Mouse (Mus musculus) skeletal muscle tissue, adult 2 months (tissue): ENCODE data around the gene Tmbim1.

ENCODE experiments used
- DNase-seq: peaks from one replicate; pipeline ENCODE4 v3.0.0-alpha.2; 2012; ENCODE audit warnings: low read depth, low spot score

The Tmbim1 gene

DNA sequence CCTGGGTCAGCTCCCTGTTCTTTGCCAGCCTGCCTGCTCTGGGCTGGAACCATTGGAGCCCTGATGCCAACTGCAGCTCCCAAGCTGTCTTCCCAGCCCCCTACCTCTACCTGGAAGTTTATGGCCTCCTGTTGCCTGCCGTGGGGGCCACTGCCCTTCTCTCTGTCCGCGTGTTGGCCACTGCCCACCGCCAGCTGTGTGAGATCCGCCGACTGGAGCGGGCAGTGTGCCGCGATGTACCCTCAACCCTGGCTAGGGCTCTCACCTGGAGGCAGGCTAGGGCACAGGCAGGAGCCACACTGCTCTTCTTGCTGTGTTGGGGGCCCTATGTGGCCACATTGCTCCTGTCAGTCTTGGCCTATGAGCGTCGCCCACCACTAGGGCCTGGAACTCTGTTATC, 26.4 kb downstream of the Tmbim1 start:
- DNase-seq, result no peak

- no peak for DNase-seq
These were observed 26.9 kb downstream of the Tmbim1 start, which contains the start of gene Gpbar1 for GRCm38 (mm10) chr1:74278538-74278937. Gene Gpbar1 (plus strand): TSS chr1:74278550.

GRCm38 (mm10) chr1:74277883-74278537, 27.4 kb downstream of the Tmbim1 start:
- no peak for DNase-seq

DNA sequence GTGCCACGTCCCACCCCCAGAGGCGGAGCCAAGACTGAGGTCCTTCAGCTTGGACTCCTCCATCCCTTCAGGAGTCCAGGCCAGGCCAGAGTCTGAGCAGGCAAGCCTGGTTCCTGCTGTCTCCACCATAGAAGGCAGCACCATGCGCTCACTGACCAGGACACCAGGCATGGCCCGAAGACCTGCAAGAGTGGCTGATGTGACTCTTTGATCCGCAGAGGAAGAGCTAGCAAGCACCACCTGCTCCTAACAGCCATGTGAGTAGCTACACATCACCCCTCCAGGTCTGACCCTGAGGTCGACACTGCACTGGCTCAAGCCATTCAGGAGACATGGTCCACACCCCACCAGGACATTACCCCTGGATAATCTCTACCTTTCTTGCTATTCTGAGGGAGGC, 28.4 kb downstream of the Tmbim1 start:
- DNase-seq, result no peak

DNA sequence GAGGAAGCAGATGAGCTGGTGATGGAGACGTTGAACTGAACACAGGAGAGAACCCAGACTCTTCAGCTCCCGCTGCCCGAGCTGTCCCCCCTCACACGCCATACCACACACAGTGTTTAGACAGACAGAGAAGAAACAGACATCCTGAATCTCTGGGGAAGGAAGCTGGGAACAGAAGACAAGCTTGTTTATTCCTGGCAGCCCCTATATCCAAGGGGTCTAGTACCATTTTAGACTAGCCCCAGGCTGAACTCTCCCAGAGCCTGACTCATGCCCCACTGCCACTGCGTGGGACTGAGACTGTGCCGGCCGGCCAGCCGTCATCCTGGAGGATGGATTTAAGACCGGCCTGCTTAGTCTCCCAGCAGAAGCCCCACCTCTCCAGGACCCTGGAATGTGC, 30.4 kb downstream of the Tmbim1 start:
- no peak for DNase-seq

GRCm38 (mm10) chr1:74271659-74272058, 33.8 kb downstream of the Tmbim1 start:
- DNase-seq, result no peak

DNA sequence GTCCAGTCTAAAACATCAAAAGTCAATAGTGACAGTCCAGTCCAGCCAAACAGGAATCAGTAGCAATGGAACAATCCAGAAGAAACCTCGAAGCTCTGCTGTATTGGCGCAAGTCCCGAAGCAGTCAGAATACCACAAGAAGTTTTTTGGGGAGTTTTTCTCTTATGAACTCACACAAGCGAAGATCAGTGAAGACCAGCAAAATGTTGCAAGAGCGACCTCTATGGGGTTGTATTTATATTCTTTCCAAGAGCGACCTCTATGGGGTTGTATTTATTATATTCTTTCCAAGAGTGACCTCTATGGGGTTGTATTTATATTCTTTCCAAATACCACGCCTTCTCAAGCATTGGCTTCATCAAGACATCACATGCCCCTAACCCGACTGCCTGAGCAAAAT, 36.7 kb downstream of the Tmbim1 start:
- no peak for DNase-seq

- no peak for DNase-seq
These were observed 42.9 kb downstream of the Tmbim1 start for GRCm38 (mm10) chr1:74262510-74262909.

GRCm38 (mm10) chr1:74256782-74257181, 48.6 kb downstream of the Tmbim1 start:
- DNase-seq, result no peak

- no peak for DNase-seq
These were observed 49.6 kb downstream of the Tmbim1 start for GRCm38 (mm10) chr1:74255704-74256345.

DNA sequence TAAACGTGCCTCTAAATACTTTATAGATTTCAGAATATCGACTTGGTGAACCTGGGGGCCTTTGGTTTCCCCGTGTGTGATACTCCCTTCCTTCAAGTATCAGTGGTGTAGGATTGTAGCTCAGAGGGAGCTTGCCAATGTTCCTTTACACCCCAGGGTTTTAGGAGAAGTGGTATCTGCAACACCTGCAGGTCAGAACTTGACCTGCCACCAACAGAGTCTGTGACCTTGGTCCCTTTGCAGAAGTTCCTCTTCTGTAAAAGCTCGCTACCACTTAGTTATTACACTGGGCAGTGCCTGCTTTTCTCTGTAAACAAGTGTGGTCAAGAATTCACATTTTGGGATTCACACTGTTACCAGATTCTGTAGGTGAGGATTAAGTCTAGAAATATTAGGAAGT, 55.3 kb downstream of the Tmbim1 start:
- no peak for DNase-seq

DNA sequence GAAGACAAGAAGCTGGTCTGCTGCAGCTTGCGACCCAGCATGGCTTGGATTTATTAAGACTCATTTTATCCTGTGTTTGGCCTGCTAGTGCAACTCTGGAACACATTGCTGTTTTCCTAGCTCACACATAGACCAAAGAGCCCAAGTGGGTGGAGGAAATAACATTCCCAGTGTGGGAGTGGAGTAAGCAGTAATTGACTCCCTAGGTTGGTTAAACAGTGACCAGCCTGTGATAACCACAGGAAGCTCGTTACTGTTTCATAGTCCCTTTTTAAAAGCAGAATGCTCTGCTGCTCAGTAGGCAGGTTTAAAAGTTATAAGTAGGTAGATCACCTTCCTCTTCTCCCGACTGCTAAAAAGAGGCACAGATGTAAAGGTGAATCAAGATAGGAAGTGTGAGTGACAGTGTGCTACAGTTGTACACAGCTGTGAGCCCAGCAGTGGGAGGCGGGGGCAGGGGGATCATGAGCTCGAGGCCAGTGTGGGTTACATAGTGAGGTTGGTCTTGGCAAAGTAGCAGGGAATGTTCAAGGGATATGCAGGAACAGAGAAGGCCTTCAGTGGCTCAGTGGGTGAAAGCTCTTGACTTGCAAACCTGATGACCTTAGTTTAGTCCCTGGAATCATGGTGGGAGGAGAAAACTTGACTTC, 56.0 kb downstream of the Tmbim1 start:
- DNase-seq, result no peak

- peak; percentile 51 for DNase-seq
These were observed 56.6 kb downstream of the Tmbim1 start for GRCm38 (mm10) chr1:74248799-74249198.

GRCm38 (mm10) chr1:74245525-74245924, 59.9 kb downstream of the Tmbim1 start:
- no peak for DNase-seq

- no peak for DNase-seq
These were observed 64.6 kb downstream of the Tmbim1 start for GRCm38 (mm10) chr1:74240832-74241231.

DNA sequence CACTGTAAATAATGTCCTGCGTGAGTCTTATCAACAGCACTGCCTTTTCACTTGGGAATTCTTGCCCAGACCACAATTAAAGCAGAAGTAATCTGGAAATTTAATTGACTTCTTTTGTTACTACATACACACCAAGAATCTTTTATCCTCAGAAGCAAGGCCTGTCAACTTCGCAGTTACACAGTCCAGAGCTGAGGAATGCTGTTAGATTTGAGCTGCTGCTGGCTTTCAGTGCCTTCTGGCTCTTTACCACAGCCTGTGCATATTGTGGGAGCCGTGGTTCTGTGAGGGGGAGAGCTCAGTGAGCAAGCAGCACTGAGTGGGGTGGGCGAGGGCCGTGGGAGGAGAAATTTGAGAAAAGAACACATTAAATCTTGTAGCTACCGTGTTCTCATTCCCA, 65.1 kb downstream of the Tmbim1 start:
- DNase-seq, result no peak

DNA sequence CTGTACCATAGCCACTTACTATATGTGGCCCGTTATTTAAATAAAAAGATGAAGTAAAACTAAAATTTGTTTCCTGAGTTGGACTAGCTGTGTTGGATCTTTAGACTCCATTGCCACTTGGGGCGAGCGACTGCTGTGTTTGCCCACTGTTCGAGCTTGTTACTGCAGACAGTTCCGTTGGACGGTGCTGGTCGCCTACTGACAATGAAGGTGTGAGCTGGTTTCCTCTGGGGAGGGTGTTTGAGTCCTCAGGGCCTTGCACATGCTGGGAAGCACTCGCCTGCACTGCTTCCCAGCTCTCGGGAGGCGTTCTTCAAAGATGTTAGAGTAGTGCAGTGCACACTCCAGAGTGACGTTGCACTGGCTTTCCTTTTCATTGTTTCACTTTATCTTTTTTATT, 65.8 kb downstream of the Tmbim1 start:
- no peak for DNase-seq

- no peak for DNase-seq
These were observed 66.3 kb downstream of the Tmbim1 start for GRCm38 (mm10) chr1:74239162-74239561.
